Mouse (Mus musculus) MN1 (cell line): ENCODE measurements at regions not wholly inside any gene's neighbourhood (a gene's known extent, or its start where the extent isn't known, plus 50 kb on each side); places are given as distances from the start of the nearest gene placed in this dataset.

Source experiments
- DNase-seq: peaks from one replicate; pipeline ENCODE4 v3.0.0-alpha.2; 2016; ENCODE audit warnings: low spot score

- no peak for DNase-seq
Observed at GRCm38 (mm10) chr4:150725443-150726135, 73.6 kb upstream of the Slc45a1 start.

GRCm38 (mm10) chr4:150724823-150725222 is 72.8 kb upstream of the Slc45a1 start:
- no peak for DNase-seq

GRCm38 (mm10) chr4:150721619-150722283 is 69.8 kb upstream of the Slc45a1 start:
- no peak for DNase-seq

- no peak for DNase-seq
Observed at GRCm38 (mm10) chr4:150717866-150718265, 65.9 kb upstream of the Slc45a1 start.

- DNase-seq, result no peak
Observed at GRCm38 (mm10) chr4:150715051-150715450, 63.1 kb upstream of the Slc45a1 start.

GRCm38 (mm10) chr4:150713291-150713690 is 61.3 kb upstream of the Slc45a1 start:
- DNase-seq, result no peak

GRCm38 (mm10) chr4:150712856-150713255 is 60.9 kb upstream of the Slc45a1 start:
- no peak for DNase-seq

GRCm38 (mm10) chr4:150711646-150712045 is 59.7 kb upstream of the Slc45a1 start:
- no peak for DNase-seq

- DNase-seq, result peak; percentile 34
Observed at GRCm38 (mm10) chr4:150709391-150710130, 57.6 kb upstream of the Slc45a1 start.

- DNase-seq, result peak; percentile 69
Observed at GRCm38 (mm10) chr4:150708572-150708984, 56.6 kb upstream of the Slc45a1 start.

- DNase-seq, result peak; percentile 63
Observed at GRCm38 (mm10) chr4:150707725-150708571, 56.0 kb upstream of the Slc45a1 start.

GRCm38 (mm10) chr4:150706793-150707724 is 55.1 kb upstream of the Slc45a1 start:
- DNase-seq, result peak; percentile 51

GRCm38 (mm10) chr4:150706291-150706690 is 54.3 kb upstream of the Slc45a1 start:
- DNase-seq, result no peak

GRCm38 (mm10) chr4:150703266-150703665 is 51.3 kb upstream of the Slc45a1 start:
- no peak for DNase-seq
